ENCODE assay signal across 28 mouse cellular contexts in genomic region chr14:31022579-31022978, GRCm38 (mm10). TPM values are rescaled to one million over a fixed set of nuclear protein-coding genes. Genes with fewer than 3 reads are reported as not detected.
DNase-seq lines count a peak whose midpoint lies in the region; ATAC-seq and TF ChIP-seq lines count a peak whose summit lies in the region.
"Had no signal": no experiment of that assay in that cellular context is flagged by ENCODE, and none has a peak within 500 bp of the region (broad histone marks: within the 10 kb centered on the region; RNA-seq: fewer than 3 reads in every experiment).

No protein-coding gene starts in this region.

- no peak overlapping the region for H3K9ac ChIP-seq in CH12.LX (ENCODE audit: insufficient read depth, low read depth)
- H3K9ac ChIP-seq in liver, embryonic 13.5 days, result no peak overlapping the region
- H3K9ac ChIP-seq in midbrain, embryonic 11.5 days (ENCODE audit: low read length), result no peak overlapping the region
- H3K9ac ChIP-seq: embryonic facial prominence, embryonic 12.5 days; hindbrain, embryonic 15.5 days; liver, embryonic 15.5 days; midbrain, embryonic 12.5 days; neural tube, embryonic 12.5 days had no signal

- dilution Hi-C loops in CH12.LX (cut with MboI; ENCODE audit: extremely low pct_ligation_motif_present, extremely low pct_unique_long_range_greater_than_20kb, low sequenced_read_pairs), result no loop called here

- peaks cover 13% of the 10 kb centered on the region for H3K4me1 ChIP-seq in kidney, adult 2 months (ENCODE audit: control insufficient read depth, insufficient read depth, low read length)
- peaks cover 2 to 38% of the 10 kb centered on the region in 2 experiments; a peak in 3 of 4 replicates for H3K4me1 ChIP-seq in CH12.LX (ENCODE audit: control insufficient read depth in 1 of 2, insufficient read depth in 2 of 2)
- H3K4me1 ChIP-seq in liver, embryonic 13.5 days (replicated peaks), result peaks cover 50% of the 10 kb centered on the region
- peaks cover 12% of the 10 kb centered on the region for H3K4me1 ChIP-seq in midbrain, embryonic 11.5 days (ENCODE audit: control insufficient read depth, insufficient read depth, low read length)

- POLR2A ChIA-PET in Patski (lab: Charles Lee), result no interaction called here

- TF ChIP-seq CTCF in kidney, adult 2 months (conservative IDR thresholded peaks at IDR 0.05; ENCODE audit: insufficient read depth, insufficient read length, low read depth, low read length), result no peak
- TF ChIP-seq CTCF in CH12.LX (conservative IDR thresholded peaks at IDR 0.05 in 1 of 2, IDR thresholded peaks at IDR 0.05 in 1 of 2; ENCODE audit: low read depth in 2 of 2, low read length in 2 of 2) (peak in 1 of 2 experiments; percentile 34; a peak in 2 of 4 replicates), Patski (IDR thresholded peaks at IDR 0.05) (peak; percentile 7)

- no peak overlapping the region for H3K4me2 ChIP-seq in CH12.LX (ENCODE audit: insufficient read depth, low read depth, poor library complexity, severe bottlenecking)
- H3K4me2 ChIP-seq in liver, embryonic 13.5 days, result no peak overlapping the region
- no peak overlapping the region for H3K4me2 ChIP-seq in midbrain, embryonic 11.5 days
- H3K4me2 ChIP-seq: embryonic facial prominence, embryonic 12.5 days; hindbrain, embryonic 15.5 days; liver, embryonic 15.5 days; midbrain, embryonic 12.5 days; neural tube, embryonic 12.5 days had no signal

- no peak overlapping the region for H3K27ac ChIP-seq in kidney, adult 2 months (ENCODE audit: insufficient read depth, low read depth, low read length)
- no peak overlapping the region for H3K27ac ChIP-seq in CH12.LX (ENCODE audit: insufficient read depth, low read depth)
- peak overlapping the region; percentile 47 for H3K27ac ChIP-seq in liver, embryonic 13.5 days
- no peak overlapping the region for H3K27ac ChIP-seq in midbrain, embryonic 11.5 days (ENCODE audit: low read depth, low read length)
- H3K27ac ChIP-seq: embryonic facial prominence, embryonic 12.5 days; heart, embryonic 10.5 days; hindbrain, embryonic 15.5 days; midbrain, embryonic 12.5 days; neural tube, embryonic 12.5 days had no signal

- H3K4me3 ChIP-seq in kidney, adult 2 months (ENCODE audit: insufficient read depth, low read depth, low read length), result no peak overlapping the region
- no peak overlapping the region for H3K4me3 ChIP-seq in CH12.LX (replicated peaks in 1 of 3; ENCODE audit: low read depth in 2 of 3, low read length in 2 of 3, poor library complexity in 1 of 3)
- no peak overlapping the region for H3K4me3 ChIP-seq in liver, embryonic 13.5 days (replicated peaks)
- no peak overlapping the region for H3K4me3 ChIP-seq in midbrain, embryonic 11.5 days (ENCODE audit: low read depth, low read length)
- H3K4me3 ChIP-seq: embryonic facial prominence, embryonic 12.5 days; heart, embryonic 10.5 days; hindbrain, embryonic 15.5 days; liver, embryonic 15.5 days; midbrain, embryonic 12.5 days; myocyte; neural tube, embryonic 12.5 days had no signal

- ATAC-seq in Patski, result no peak
- ATAC-seq in liver, embryonic 13.5 days (ENCODE audit: low read depth), result no peak
- no peak for ATAC-seq in midbrain, embryonic 11.5 days (ENCODE audit: low FRiP score)
- ATAC-seq: CD4-positive, CD25-positive, alpha-beta regulatory T cell, adult 4 months; forebrain, embryonic 14.5 days; inflammation-experienced regulatory T-cells, adult 6 months had no signal

- in situ Hi-C loops in CH12.LX (cut with MboI; ENCODE audit: low pct_ligation_motif_present, low pct_unique_long_range_greater_than_20kb, low sequenced_read_pairs), result no loop called here
- in situ Hi-C loops in Patski (cut with MboI; ENCODE audit: low pct_unique_long_range_greater_than_20kb), result loop anchor here (25.0 kb wide), 1 partner anchor 690 kb away; no protein-coding TSS in a partner anchor

- TF ChIP-seq POLR2A in kidney, adult 2 months (IDR thresholded peaks at IDR 0.05; ENCODE audit: low read depth, low read length), result no peak
- TF ChIP-seq POLR2A in CH12.LX (IDR thresholded peaks at IDR 0.05; ENCODE audit: low read depth, low read length), result no peak

- H3K9me3 ChIP-seq in CH12.LX (replicated peaks; ENCODE audit: low read length), result peaks cover 2% of the 10 kb centered on the region
- no peaks in the 10 kb centered on the region for H3K9me3 ChIP-seq in liver, embryonic 13.5 days (replicated peaks)
- no peaks in the 10 kb centered on the region for H3K9me3 ChIP-seq in midbrain, embryonic 11.5 days (ENCODE audit: control insufficient read depth, low read length)
- H3K9me3 ChIP-seq: embryonic facial prominence, embryonic 12.5 days; heart, embryonic 10.5 days; hindbrain, embryonic 15.5 days; liver, embryonic 15.5 days; midbrain, embryonic 12.5 days; neural tube, embryonic 12.5 days had no signal

- peaks cover 1% of the 10 kb centered on the region; the same call in 1 of the 2 replicates for H3K36me3 ChIP-seq in kidney, adult 2 months (ENCODE audit: control insufficient read depth, insufficient read depth, low read length)
- peaks cover 13 to 48% of the 10 kb centered on the region in 2 experiments for H3K36me3 ChIP-seq in CH12.LX (replicated peaks in 1 of 2; ENCODE audit: control insufficient read depth in 1 of 2, insufficient read depth in 1 of 2, low read length in 1 of 2)
- peaks cover 48% of the 10 kb centered on the region for H3K36me3 ChIP-seq in liver, embryonic 13.5 days
- H3K36me3 ChIP-seq in midbrain, embryonic 11.5 days (ENCODE audit: control insufficient read depth, insufficient read depth, low read length), result peaks cover 25% of the 10 kb centered on the region

- no peak for TF ChIP-seq EP300 in CH12.LX (IDR thresholded peaks at IDR 0.05; ENCODE audit: low read length)

- peak; percentile 61 for DNase-seq in kidney, adult 2 months
- DNase-seq in kidney, adult 18-20 months, result no peak
- DNase-seq in CH12.LX (ENCODE audit: extremely low read depth) (no peak), Patski (ENCODE audit: low read depth, low spot score) (no peak)
- no peak for DNase-seq in liver, embryonic 13.5 days
- DNase-seq in spleen, postnatal 10 days (ENCODE audit: low spot score in 2 of 2), result no peak
- no peak for DNase-seq in midbrain, embryonic 11.5 days (ENCODE audit: low spot score, missing footprints)
- DNase-seq: adrenal gland, postnatal 14 days; cerebellum, adult 11 months; cerebellum, adult 9-11 months; embryo, embryonic 11 days; gastrocnemius, postnatal 14 days; heart, postnatal 36 days; layer of hippocampus, adult 9-11 months; lung, postnatal 36 days; right cerebral cortex, postnatal 4 days; thymus, adult 2 months; thymus, postnatal 36 days had no signal

- no peaks in the 10 kb centered on the region for H3K27me3 ChIP-seq in kidney, adult 2 months (replicated peaks; ENCODE audit: control insufficient read depth, insufficient read depth, low read length)
- H3K27me3 ChIP-seq in CH12.LX (replicated peaks) (no peaks in the 10 kb centered on the region), Patski (no peaks in the 10 kb centered on the region)
- H3K27me3 ChIP-seq in liver, embryonic 13.5 days, result no peaks in the 10 kb centered on the region
- H3K27me3 ChIP-seq in midbrain, embryonic 11.5 days (ENCODE audit: control insufficient read depth, insufficient read depth, low read length), result no peaks in the 10 kb centered on the region
- H3K27me3 ChIP-seq: embryonic facial prominence, embryonic 12.5 days; hindbrain, embryonic 15.5 days; liver, embryonic 15.5 days; midbrain, embryonic 12.5 days; neural tube, embryonic 12.5 days had no signal

- H3K79me2 ChIP-seq in CH12.LX (replicated peaks; ENCODE audit: control insufficient read depth, extremely low read depth, insufficient read depth, poor library complexity, severe bottlenecking), result peaks cover 37% of the 10 kb centered on the region

- no peak; the same call in 1 of the 2 replicates for TF ChIP-seq RAD21 in CH12.LX (IDR thresholded peaks at IDR 0.05; ENCODE audit: low read depth, low read length)

- CTCF ChIA-PET in Patski (lab: Charles Lee), result interaction anchor here (1.5 kb wide), 1 partner anchor 8 kb away, joined by 3 read pairs; no protein-coding TSS in a partner anchor

- 12% methylated on average over 1 of the region's 1 CpGs for WGBS in kidney, adult 2 months
- 55% methylated on average over 1 of the region's 1 CpGs for WGBS in liver, embryonic 13.5 days (ENCODE audit: insufficient replicate concordance)
- WGBS in midbrain, embryonic 11.5 days, result 80% methylated on average over 1 of the region's 1 CpGs

TF ChIP-seq in CH12.LX, 34 proteins besides CTCF, POLR2A, EP300 and RAD21 (continues in another document):
- TF ChIP-seq RCOR1 (conservative IDR thresholded peaks at IDR 0.05; ENCODE audit: low read depth, low read length) (no peak), MXI1 (IDR thresholded peaks at IDR 0.05; ENCODE audit: low read depth, low read length) (peak; percentile 55; the same call in 1 of the 2 replicates)

RNA-seq across cellular contexts. Expression of gene Gnl3, which starts 3.6 kb away (rescaled TPM):
- polyA plus RNA-seq in kidney, adult 2 months (2012; rRNA removed), result 10.1 and 14.3 TPM in 2 replicates
- 136 and 207 TPM in 2 replicates for total RNA-seq in CH12.LX (2012; rRNA removed)
- total RNA-seq in CH12.LX (2014; rRNA removed), result 321 and 385 TPM in 2 replicates
- polyA plus RNA-seq in CH12.LX (2012; ENCODE audit: insufficient read length, low read depth), result 364 and 365 TPM in 2 replicates
- 96.2 TPM for polyA plus RNA-seq in Patski (2021)
- 133 and 159 TPM in 2 replicates for polyA plus RNA-seq in liver, embryonic 13.5 days (2015; fragmentation: Nextera tagmentation; extraction: Ambion mirVana)
- polyA plus RNA-seq in midbrain, embryonic 11.5 days (2014; fragmentation: Nextera tagmentation; extraction: Ambion mirVana), result 96.2 and 103 TPM in 2 replicates

RNA-seq across cellular contexts. Expression of gene Pbrm1, which starts 3.6 kb away (rescaled TPM):
- 10.3 and 11.2 TPM in 2 replicates for polyA plus RNA-seq in kidney, adult 2 months (2012; rRNA removed)
- total RNA-seq in CH12.LX (2012; rRNA removed) (20.4 and 25.6 TPM in 2 replicates), CH12.LX (2014; rRNA removed) (22.6 and 24.6 TPM in 2 replicates)
- polyA plus RNA-seq in CH12.LX (2012; ENCODE audit: insufficient read length, low read depth) (22.5 and 28.8 TPM in 2 replicates), Patski (2021) (46.9 TPM)
- 65.7 and 72.4 TPM in 2 replicates for polyA plus RNA-seq in liver, embryonic 13.5 days (2015; fragmentation: Nextera tagmentation; extraction: Ambion mirVana)
- 134 and 140 TPM in 2 replicates for polyA plus RNA-seq in midbrain, embryonic 11.5 days (2014; fragmentation: Nextera tagmentation; extraction: Ambion mirVana)

RNA-seq across cellular contexts. Expression of gene Spcs1, which starts 21.1 kb away (rescaled TPM):
- polyA plus RNA-seq in kidney, adult 2 months (2012; rRNA removed), result 194 and 262 TPM in 2 replicates
- total RNA-seq in CH12.LX (2012; rRNA removed) (150 and 179 TPM in 2 replicates), CH12.LX (2014; rRNA removed) (344 and 351 TPM in 2 replicates)
- polyA plus RNA-seq in CH12.LX (2012; ENCODE audit: insufficient read length, low read depth) (176 and 181 TPM in 2 replicates), Patski (2021) (281 TPM)
- polyA plus RNA-seq in liver, embryonic 13.5 days (2015; fragmentation: Nextera tagmentation; extraction: Ambion mirVana), result 306 and 325 TPM in 2 replicates
- polyA plus RNA-seq in midbrain, embryonic 11.5 days (2014; fragmentation: Nextera tagmentation; extraction: Ambion mirVana), result 269 and 301 TPM in 2 replicates

RNA-seq across cellular contexts. Expression of gene Glt8d1, which starts 21.4 kb away (rescaled TPM):
- polyA plus RNA-seq in kidney, adult 2 months (2012; rRNA removed), result 14.9 and 17.6 TPM in 2 replicates
- total RNA-seq in CH12.LX (2012; rRNA removed) (12.6 and 13.8 TPM in 2 replicates), CH12.LX (2014; rRNA removed) (22.5 and 24.9 TPM in 2 replicates)
- polyA plus RNA-seq in CH12.LX (2012; ENCODE audit: insufficient read length, low read depth) (11.1 and 11.7 TPM in 2 replicates), Patski (2021) (75.6 TPM)
- polyA plus RNA-seq in liver, embryonic 13.5 days (2015; fragmentation: Nextera tagmentation; extraction: Ambion mirVana), result 20.3 and 21.5 TPM in 2 replicates
- polyA plus RNA-seq in midbrain, embryonic 11.5 days (2014; fragmentation: Nextera tagmentation; extraction: Ambion mirVana), result 63.4 and 68.3 TPM in 2 replicates
